Mouse (Mus musculus) heart, postnatal 14 days (tissue): ENCODE data around the gene Npy4r. TPM values are rescaled to one million over a fixed set of nuclear protein-coding genes. Genes with fewer than 3 reads are reported as not detected.

Experiments used
- DNase-seq, 2 experiments: peaks; one replicate each; pipeline ENCODE4 v3.0.0; 2021 to 2022
- intact Hi-C: fragments of 180-260 bp; cut with DNase I; formaldehyde crosslinking; loops from one replicate; pipeline ENCODE4 v1.15.1; 2025
- long read RNA-seq, 2 experiments: library from polyadenylated mRNA; stranded (forward); transcript quantifications; one replicate each; pipeline ENCODE4 v2.0.0; 2021
- total RNA-seq, 2 experiments: library from RNA; stranded (reverse); gene quantifications; 2 replicates each; pipeline ENCODE4 v1.2.3; 2021

The Npy4r gene
- under 1 TPM; 0.07 to 0.24 TPM for total RNA-seq
- long read RNA-seq, experiment 1: 0 reads
- long read RNA-seq, experiment 2, partial matches to known transcripts: 0 of 1 reads
- long read RNA-seq, experiment 2, other reads (novel, unspliced or antisense): 1 of 1 reads

DNA sequence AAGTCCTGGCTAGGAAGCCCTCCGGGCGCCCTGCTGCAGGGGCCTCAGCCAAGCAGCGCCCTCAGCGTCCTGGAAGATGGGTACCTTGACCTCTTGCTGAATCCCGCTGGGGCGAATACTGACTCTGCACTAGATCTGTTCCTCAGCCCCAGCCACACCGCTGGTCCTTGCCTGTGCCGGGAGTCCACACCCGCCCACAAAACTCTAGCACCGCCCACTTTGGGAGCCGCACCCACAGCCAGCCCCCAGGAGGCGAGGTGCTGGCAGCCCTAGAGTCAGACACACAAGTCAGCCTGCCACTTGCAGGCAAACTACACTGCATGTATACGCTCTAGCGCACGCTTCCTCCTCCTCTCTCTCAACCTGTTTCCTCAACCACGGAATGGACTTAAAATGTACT, at the start of gene Npy4r:
Gene Npy4r, minus strand, starts transcription at position 148 of the 400 bp plus-strand sequence.
- peak; percentile 59 for DNase-seq
- intact Hi-C loops: no loop called here

DNA sequence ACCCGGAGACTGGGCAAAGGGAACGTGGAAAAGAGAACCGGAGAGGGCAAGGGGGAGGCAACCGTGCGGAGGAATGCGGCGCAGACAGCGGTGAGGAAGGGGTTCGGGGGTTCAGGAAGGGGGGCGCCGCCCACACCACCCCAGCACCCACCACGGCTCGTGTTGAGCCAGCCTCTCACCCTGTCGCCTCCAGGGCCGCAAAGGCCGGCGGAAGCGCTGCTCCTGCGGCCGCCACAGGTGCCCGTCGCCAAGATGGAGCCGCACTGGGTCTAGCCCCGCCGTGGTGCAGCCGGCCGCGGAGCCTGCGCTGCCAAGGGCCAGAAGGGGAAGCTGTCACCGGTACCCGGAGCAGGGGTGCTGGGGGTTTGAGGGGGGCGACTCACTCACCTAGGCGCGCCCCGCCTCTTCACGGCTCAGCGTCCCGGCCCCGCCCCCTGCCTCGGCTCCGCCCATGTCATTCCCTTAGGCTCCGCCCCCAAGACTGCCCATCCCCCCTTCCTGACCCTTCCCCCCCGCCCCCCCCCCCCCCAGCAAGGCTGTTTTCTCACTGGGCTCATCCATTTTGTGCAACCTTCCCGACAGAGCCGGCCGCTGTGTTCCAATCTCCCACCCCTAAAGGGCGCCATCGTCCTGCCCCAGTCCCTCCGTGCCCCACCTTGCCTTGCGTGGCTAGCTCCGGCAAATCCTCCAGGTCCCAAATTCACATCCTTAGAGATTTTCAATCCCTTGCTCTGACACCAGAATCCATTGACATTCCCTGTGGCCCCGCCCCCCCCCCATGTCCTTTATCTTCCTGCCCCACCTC, 49.1 kb upstream of the Npy4r start, which contains the start of gene Gprin2:
Gene Gprin2, minus strand, starts transcription at position 423 of the 805 bp plus-strand sequence.
- DNase-seq: peak; percentile 26 to 29
- intact Hi-C loops: no loop called here

DNA sequence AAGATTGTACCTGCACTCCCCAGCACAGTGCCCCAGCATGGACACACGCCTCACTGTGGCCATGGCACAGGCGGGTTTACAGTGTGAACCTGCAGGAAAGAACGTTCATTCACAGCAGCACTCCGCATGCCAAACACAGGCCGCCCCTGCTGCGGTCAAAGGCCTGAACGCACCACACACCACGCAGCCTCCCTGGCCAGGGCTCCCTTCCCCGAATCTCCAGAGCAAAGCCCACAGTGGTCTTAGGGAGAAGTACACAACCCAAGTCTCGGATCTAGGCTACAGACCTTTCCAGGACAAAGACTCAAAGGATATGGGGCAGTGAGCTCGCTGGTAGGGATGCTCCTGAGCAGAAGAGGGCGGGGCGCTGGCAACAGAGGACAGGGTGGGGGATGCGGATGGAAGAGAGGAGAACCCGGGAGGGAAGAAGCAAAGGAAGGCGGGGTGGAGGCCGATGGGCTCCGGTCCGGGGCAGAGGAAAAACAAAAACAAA, 48.5 kb upstream of the Npy4r start:
- DNase-seq: peak; percentile 31 to 32
- intact Hi-C loops: no loop called here

DNA sequence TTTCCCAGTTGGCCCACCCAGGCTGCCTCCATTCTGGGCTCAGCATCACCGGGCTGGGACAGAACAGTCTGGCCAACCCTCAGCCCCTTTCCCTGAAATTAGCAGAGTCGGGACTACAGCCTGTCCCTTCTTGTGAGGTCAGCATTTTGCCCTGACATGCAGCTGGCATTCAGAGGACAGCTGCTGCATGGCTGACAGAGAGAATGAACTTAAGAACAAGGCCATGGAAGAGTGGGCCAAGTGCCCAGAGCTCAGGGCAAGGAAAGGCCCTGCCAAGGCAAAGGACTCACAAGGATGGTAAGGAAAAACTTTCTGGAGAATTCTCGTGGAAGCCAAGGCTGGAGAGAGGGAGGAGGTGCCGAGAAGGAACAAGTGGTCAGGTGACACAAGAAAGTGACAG, 44.4 kb upstream of the Npy4r start:
- DNase-seq: no peak
- intact Hi-C loops: no loop called here

DNA sequence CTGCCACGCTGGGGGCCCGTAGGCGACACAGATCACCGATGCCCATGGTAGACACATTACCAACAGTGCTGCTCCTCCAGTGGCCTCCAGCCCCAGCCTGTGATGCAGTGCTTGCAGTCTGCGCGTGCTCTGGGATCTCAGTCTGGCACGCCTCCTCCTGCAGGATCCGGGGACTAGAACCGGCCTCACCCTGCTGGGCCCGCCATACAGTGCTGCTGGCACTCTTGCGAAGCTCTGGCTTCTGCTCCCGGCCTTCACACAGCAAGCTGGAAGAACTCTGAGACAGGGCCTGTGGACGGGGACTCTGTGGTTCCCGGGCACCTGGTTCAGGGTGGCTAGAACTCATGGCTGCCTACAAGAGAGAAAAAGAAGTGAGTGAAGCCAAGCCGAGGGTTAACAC, 43.2 kb upstream of the Npy4r start:
- intact Hi-C loops: no loop called here
- no peak for DNase-seq

DNA sequence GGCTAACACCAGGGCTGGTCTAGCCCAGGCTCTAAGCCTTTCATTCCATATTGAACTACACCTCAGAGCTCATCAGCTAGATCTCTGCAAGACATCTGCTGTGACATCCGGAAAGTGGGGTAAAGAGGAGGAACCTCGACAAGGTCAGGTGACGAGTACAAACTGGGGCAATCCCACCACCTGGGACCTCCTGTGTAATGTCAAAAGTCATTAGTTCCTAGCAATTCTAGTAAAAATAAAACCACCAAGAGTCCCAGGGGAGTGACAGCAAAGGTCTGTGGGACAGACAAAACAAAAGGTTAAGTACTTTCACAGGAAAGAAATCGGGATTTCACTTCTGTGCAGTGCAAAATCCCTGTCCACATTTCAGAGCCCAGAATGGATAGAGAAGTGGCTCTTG, 41.6 kb upstream of the Npy4r start:
- intact Hi-C loops: no loop called here
- DNase-seq: no peak

DNA sequence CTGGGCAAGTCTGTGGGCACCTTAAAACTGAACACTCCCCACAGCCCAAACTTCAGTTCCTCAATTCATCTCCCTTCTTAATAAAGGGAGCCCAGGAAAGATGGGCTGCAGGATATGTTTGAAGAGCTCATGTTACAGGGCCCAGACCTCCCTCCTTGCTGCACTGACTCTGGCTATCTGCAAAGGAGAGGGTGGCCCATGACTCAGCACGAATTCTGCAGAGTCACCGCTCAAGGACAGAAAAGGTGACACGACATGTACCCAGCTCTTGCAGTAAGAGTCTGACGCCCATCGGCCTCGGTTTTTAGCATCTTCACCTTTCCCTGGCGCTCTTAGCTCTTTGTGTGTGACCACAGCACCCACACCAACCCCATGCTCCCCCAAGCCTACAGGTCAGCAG, 38.1 kb upstream of the Npy4r start:
- DNase-seq: no peak
- intact Hi-C loops: no loop called here

DNA sequence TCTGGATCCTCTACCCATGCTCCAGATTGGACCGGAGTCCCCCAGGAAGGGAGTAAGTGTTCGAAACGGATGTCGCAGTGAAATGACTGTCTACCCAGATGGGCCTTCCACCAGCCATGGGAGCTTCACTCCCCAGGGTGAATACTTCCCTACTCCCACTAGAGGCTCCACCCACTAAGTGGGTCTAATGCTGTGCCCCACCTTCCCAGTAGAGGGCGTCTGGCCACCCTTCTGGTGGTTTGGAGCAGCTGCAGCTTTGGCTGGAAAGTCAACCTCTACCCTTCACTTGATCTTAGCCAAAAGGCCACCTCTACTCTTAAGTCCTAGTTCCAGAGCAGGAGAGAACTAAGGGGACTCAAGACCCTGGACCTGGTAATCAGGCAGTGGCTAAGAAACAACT, 36.3 kb upstream of the Npy4r start:
- intact Hi-C loops: no loop called here
- DNase-seq: peak; percentile 30 to 50

DNA sequence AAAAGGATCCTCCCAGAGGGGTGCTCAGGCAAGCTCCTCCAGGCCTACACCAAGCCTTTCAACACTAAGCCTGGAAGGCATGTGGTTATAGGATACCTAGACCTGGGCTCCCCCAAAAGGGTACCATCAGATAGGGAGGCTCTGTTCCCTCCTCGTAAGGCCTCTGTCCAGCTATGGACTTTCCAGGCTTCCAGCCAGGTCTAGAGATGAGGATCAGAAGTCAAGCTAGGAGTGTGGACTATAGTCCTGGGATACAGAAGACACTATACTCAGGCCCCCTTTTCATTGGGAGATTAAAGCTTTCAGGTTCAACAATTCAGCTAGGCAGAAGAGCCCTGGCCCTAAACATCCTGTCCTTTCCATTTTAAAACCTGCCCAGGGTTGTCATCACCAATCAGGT, 30.8 kb upstream of the Npy4r start:
- DNase-seq: no peak
- intact Hi-C loops: no loop called here

DNA sequence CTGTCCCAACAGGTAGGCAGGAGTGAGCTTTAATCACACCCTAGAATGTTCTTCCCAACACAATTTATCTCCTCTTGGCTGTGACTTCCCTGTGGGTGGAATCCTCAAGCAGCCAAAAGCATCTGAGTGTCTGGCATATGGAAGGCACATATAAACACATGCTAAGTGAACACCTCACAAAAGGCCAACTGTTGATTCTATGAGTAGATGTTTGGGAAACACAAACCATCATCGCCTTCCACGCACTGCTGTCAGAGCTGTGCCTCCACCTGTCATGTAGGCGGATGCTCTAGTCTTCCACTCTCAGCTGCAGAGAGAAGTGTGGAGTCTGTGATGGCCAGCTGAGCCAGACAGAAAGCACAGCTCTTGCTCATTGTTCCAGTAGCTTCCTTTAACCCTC, 27.1 kb upstream of the Npy4r start:
- no peak for DNase-seq
- intact Hi-C loops: no loop called here

DNA sequence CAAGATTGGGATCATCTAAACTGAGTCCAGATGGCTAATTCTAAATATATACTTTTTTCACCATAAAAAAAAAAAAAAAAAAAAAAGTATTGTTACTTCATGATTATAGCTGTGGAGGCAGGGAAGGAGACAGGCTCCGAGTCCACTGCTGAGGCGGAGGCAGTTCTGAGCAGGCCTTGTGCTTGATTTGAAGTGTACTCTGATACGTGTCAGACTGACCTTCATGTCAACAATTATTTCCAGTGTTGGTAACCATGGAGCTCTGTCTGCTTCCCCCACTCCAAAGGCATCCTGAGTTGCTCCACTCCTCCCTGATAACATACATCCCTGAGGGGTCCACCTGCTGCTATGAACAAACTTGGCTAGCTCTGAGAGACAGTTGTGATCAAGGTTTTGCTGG, 18.8 kb upstream of the Npy4r start:
- DNase-seq: no peak
- intact Hi-C loops: no loop called here

DNA sequence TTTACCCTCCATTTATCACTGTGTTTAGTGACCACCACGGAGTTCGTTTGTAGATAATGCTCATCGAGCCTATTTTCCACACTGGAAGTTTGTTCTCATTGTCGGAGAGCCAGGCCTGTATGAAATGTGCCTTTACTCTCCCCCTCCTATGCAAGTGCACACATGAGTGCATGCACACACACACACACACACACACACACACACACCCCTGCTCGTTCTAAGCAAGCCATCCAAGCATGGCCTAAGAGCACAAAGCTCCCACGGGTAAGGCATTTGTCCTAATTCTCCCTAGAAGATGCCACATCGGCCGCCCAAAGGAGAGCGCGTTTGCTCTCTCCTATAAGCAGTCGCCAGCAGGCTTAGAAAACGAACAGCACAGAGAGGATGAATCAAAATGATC, 3.5 kb upstream of the Npy4r start:
- DNase-seq: no peak
- intact Hi-C loops: loop anchor here (2.0 kb wide), 2 partner anchors 49 to 75 kb away; no protein-coding TSS in a partner anchor

DNA sequence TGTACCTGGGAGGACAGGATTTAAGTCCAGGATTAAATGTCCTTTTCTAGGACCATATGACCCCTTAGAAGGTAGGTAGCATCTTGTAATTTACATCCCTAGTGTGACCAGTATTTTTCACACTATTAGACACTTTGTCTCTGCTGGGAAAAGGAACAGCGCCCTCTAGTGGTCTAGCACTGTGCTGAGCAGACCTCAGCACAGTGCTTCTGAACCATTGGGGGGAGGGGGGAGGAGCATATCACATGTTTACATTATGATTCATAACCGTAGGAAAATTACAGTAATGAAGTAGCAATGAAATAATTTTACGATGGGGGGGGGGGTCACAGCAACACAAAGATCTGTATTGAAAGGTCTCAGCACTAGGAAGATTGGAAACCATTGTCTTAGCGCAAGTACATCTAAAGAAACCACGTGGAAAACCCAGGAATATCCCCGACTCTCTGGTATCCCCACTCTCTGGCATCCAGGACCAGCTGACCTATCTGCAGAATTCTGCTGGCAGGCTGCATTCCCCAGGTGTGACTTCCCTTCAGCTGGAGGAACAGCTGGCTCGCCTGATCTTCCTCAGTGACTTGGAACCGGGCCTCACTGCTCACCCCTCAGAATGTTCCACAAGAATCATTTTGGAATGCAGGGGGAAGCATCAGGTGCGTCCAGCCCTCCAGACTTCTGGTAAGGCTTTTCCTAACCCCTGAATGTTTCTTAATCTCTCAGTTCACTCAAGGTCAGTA, 2.5 kb upstream of the Npy4r start:
- intact Hi-C loops: loop anchor here (2.0 kb wide), 2 partner anchors 48 to 74 kb away; no protein-coding TSS in a partner anchor
- DNase-seq: peak; percentile 56 to 78

DNA sequence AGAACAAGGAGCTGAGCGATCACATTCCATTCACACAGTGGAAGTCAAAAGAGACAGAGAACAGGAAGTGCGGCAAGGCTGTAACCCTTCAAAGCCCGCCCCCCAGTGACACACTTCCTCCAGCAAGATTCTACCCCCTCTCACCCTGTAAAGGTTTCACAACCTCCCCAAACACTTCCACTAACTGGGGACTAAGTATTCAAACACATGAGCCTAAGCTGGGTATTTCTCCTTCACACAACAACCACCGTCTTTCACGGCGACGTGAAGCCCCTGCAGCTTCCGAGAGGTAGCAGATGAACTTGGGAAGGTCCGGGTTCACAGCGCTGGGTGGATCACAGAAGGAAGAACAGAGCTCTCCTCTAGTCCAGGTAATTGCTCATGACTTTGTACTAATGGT, 9.4 kb downstream of the Npy4r start:
- no peak for DNase-seq
- intact Hi-C loops: no loop called here

DNA sequence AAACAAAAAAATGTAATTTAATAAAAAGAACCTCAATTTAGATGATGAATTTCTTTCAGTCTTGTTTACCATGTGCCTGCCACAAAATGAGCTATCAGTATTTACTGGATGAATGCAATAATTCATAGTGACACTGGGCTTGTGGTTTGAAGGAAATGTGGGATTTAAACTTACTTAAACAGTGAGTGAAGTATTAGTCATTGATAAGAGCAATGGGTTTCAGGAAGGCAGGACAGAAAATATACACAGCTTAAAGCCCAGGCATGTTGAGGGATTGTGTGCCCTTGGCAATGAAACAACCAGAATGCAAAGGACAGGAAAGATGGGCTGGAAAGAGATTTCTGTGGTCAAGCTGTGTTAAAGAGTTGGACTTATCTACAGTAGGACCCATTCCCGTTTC, 10.0 kb downstream of the Npy4r start:
- intact Hi-C loops: no loop called here
- no peak for DNase-seq

DNA sequence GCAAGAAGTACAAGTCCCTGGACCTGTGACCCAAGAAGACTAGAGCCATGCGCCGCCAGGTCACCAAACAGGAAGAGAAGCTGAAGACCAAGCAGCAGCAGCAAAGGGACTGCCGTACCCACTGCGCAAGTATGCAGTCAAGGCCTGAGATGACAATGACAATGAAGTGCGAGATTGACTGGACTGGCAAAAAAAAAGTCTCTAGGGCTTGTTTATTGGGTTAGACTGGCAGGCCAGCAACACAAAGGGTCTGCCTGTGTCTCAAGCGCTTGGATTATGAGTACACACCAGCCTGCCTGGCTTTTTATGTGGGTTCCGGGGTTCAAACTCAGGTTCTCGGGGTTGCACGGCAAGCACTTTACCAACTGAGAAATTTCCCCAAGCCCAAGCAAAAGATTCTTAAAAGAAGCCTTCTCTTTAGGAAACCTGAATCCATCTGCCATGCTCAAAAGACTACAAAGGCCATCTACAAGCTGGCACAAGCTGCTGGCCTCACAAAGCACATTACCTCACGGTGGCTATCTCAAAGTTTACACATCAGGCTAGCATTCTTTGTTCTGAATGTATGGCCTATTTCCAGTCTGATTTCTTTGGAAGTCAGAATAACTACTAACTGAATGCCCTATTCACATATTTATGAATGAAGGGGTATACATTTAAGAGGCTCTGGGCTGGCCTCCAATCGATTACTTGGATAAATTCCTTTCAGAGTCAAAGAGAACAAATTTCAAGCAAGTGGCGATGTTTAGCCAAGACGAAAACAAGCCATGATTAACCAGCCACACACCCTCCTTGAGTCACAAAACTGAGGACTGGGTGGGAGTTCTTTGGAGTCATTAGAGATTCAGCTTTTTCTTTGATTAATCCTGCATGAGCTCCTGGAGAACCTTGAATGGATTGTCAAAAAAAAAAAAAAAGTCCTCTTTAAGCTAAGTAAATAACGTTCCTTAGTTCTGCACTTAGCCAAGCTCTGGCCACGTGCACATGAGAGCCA, 12.3 kb downstream of the Npy4r start:
- DNase-seq: no peak
- intact Hi-C loops: no loop called here

DNA sequence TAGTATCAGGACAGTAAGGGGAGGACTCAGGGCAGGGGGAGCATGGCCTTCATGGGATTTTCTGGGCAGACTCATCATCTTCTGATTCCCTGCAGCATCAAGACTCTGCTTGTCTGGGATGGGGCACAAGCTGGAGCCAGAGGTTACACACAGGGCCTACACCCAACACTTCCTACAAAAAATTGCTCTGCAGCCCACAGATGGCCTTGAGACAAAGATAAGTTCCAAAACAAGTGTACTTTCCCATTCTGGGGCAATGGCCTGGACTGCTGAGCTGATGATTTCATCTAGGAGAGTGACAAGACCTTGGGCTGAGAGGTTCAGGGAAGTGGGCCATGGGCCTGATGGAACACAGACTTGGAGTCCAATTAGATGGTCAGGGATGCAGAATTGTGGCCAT, 16.9 kb downstream of the Npy4r start:
- intact Hi-C loops: no loop called here
- DNase-seq: no peak

DNA sequence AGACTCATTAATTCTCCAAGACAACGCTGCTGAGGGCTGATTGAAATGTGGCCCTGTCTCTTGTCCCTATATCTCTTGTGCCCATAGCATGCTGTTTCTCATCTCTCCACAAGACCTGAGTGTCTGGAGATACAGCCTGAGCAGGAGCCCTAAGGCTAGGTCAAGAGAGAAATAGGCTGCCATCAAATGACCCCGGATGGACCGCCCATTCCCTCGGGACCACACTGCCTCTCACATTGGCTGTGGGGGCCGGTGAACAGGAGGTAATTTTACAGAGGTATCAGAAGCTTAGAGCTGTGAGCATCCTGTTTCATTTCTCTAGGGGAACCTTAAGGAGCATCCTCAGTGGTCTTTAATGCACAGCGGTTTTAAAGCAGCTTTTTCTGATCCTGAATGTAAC, 21.1 kb downstream of the Npy4r start:
- DNase-seq: no peak
- intact Hi-C loops: no loop called here

DNA sequence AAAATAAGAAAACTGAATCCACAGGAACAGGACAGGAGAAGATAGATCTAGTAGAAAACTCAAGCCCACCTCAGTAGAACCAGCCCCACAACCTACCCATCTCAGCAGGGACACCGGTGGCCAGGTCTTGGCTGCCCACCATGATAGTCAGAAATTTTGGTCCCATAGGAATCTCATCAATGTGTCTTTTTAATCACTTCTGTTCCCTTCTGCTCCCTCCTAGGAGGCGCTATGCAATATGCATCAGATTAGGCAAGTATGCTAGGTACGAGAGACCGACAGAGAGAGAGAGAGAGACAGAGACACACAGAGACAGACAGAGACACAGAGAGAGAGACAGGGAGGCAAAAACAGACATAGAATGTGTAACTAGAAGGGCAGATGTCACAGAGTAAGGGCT, 30.6 kb downstream of the Npy4r start:
- no peak for DNase-seq
- intact Hi-C loops: no loop called here

DNA sequence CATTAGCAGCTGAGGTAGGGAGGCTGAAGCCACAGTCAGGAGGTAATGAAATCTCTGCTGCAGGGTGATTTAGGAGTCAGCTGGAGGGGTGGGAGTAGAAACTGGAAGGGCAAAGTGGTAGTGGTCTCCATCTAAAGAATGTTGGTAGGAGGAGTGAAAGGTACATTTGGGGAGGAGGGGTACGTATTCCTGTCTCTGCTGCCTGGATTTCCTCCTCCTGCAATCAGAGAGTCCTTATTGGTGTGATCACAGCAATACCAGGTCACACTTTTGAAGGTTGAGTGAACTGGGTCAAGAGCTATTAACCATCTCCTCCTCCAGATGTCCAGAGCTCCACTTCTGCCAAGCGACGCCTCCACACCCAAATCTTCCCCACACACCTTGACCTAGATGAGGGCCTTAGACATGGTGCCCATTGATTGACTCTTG, 31.4 kb downstream of the Npy4r start:
- intact Hi-C loops: no loop called here

More for the DNA sequence above, 31.4 kb downstream of the Npy4r start:
- DNase-seq: no peak
